Mouse (Mus musculus) intestine, embryonic 16.5 days (tissue): ENCODE measurements around the gene Lgsn. TPM values are rescaled to one million over a fixed set of nuclear protein-coding genes. Genes with fewer than 3 reads are reported as not detected.

ENCODE experiments used
- ATAC-seq: fragments of 200-750 bp; cut with Nextera tagmentation; 2 replicates; pipeline ENCODE4 v1.8.0; 2017; ENCODE audit warnings: moderate TSS enrichment, moderate library complexity
- H3K27ac ChIP-seq: fragments of 300-500 bp; sonication (generic); 2 replicates; pipeline ENCODE4 v1.5.1; 2014; ENCODE audit warnings: mild to moderate bottlenecking, low read length
- H3K27me3 ChIP-seq: fragments of 300-500 bp; sonication (generic); replicated peaks from 2 replicates; pipeline ENCODE4 v1.6.1; 2014; ENCODE audit warnings: low read length, control low read depth, mixed read lengths; ENCODE audit not compliant: control insufficient read depth, insufficient read depth
- H3K36me3 ChIP-seq: fragments of 300-500 bp; sonication (generic); 2 replicates; pipeline ENCODE4 v1.6.1; 2014; ENCODE audit warnings: low read length, control low read depth; ENCODE audit not compliant: control insufficient read depth, insufficient read depth
- H3K4me1 ChIP-seq: fragments of 300-500 bp; sonication (generic); 2 replicates; pipeline ENCODE4 v1.6.1; 2014; ENCODE audit warnings: low read length, control low read depth, mixed read lengths; ENCODE audit not compliant: control insufficient read depth, insufficient read depth
- H3K4me2 ChIP-seq: fragments of 300-500 bp; sonication (generic); 2 replicates; pipeline ENCODE4 v1.6.1; 2014; ENCODE audit warnings: low read depth, low read length, control low read depth
- H3K4me3 ChIP-seq: fragments of 300-500 bp; sonication (generic); 2 replicates; pipeline ENCODE4 v1.5.1; 2014; ENCODE audit warnings: mild to moderate bottlenecking, low read length
- H3K9ac ChIP-seq: fragments of 300-500 bp; sonication (generic); 2 replicates; pipeline ENCODE4 v1.6.1; 2014; ENCODE audit warnings: low read depth, low read length
- H3K9me3 ChIP-seq: fragments of 300-500 bp; sonication (generic); 2 replicates; pipeline ENCODE4 v1.6.1; 2016; ENCODE audit warnings: low read length, control low read depth; ENCODE audit not compliant: control insufficient read depth
- WGBS: fragments of 180-500 bp; shearing (Covaris S2); extraction: QIAGEN DNeasy Blood & Tissue Kit; methylation state at CpG from one replicate; pipeline ENCODE4 v1.1.7; 2014; 5-methylcytosine and 5-hydroxymethylcytosine counted together
- polyA plus RNA-seq: library from polyadenylated mRNA; unstranded; fragments of >200 nt; fragmentation: Nextera tagmentation; extraction: Ambion mirVana; gene quantifications from 2 replicates; pipeline ENCODE4 v1.2.1, GENCODE M21; 2015

The Lgsn gene
- polyA plus RNA-seq, 1 experiment from 2014 or later: not detected

DNA sequence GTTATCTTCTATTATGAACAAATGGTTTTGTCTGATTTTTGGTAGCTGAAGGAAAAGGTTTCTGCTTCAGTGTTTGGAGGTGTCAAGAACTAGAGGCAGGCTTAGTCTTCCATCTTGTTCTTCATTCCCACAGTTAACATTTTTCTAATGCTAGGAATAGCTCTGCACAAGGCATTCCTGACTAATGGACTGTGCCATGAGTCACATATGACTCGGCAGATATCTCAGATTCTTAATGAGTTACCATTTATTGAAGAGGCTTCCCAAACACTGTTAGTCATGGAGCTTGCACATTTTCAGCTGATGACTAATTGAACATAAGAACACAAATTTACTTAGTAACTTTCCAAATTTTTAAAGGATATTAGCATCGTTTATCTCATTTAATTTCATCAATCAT is 19.3 kb upstream of the Lgsn start:
- Histone ChIP-seq H3K27ac (no peak overlapping the region), H3K9me3 (no peaks in the 10 kb centered on the region), H3K4me2 (no peak overlapping the region), H3K9ac (no peak overlapping the region), H3K4me1 (0 out of 2 replicates have a peak, but pooled peaks cover 2% of the 10 kb centered on the region), H3K36me3 (no peaks in the 10 kb centered on the region), H3K27me3 (no peaks in the 10 kb centered on the region), H3K4me3 (no peak overlapping the region)
- WGBS: 71% methylated on average over 2 of the region's 2 CpGs
- no peak for ATAC-seq

DNA sequence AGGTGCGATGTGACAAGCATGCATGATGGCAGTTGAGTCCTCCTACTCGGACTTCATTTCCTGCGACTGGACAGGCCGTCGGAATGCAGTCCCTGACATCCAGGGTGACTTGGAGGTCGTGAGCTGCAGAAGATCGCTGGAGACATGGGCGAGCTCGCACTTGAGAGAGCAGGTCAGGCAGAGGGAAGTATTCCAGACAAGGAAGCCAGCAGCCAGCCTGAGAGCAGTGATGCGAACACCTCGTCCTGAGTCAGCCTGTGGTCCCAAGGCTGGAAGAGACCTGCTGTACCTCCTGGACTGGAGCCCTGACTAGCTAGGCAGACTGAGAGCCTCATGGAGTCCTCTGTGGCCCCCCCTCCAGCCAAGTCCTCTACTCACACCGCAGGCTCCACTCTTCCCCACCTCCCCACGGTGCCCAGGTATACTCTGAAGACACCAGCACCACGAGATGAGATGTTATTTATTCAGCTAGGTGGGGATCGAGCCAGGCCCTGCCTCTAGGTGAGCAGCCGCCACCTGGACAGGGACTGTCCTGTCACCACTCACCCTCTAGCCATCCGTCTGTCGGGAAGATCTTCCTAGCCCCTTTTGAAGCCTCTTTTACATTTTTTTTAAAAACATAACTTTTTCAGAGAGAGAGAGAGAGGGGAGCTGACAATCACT is 11.5 kb upstream of the Lgsn start:
- H3K27me3 ChIP-seq: no peaks in the 10 kb centered on the region
- H3K9ac ChIP-seq: no peak overlapping the region
- H3K9me3 ChIP-seq: no peaks in the 10 kb centered on the region
- H3K4me1 ChIP-seq: no peaks in the 10 kb centered on the region
- no peak overlapping the region for H3K4me3 ChIP-seq
- WGBS: 59% methylated on average over 18 of the region's 18 CpGs
- ATAC-seq: peak; percentile 70
- H3K4me2 ChIP-seq: no peak overlapping the region
- H3K36me3 ChIP-seq: no peaks in the 10 kb centered on the region
- H3K27ac ChIP-seq: no peak overlapping the region

DNA sequence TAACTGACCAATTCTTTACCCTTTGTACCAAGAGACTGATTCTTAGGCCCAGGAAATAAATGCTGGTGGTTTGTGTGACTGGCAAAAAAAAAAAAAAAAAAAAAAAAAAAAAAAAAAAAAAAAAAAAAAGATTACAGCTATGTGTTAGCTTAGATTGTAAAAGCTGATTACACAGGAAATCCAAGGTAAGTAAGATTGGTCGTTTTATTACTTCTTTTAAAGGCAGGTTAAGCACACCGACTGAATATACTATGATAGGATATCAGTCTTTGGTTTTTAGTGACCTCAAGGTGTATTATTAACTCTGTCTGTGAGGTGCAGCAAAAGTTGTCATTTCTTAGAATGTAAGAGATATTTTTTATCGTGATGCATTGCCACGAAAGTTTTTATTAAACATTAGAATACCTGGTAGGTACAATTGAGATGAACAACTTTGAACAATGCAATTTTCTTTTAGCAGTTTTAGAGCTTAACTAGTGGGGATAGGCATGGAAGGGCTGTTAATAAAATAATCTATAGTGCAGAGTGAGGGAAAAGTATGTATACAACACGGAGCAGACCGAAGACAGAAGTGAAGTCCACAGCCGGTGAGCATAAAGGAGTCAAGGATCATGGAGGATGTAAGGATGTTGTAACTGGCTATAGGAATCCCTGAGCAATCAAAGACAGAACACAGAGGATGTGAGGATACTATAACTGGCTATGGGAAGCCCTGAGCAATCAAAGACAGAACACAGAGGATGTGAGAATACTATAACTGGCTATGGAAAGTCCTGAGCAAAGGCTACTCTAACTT is 10.7 kb upstream of the Lgsn start:
- WGBS: 62% methylated on average over 7 of the region's 7 CpGs
- Histone ChIP-seq H3K9me3 (no peaks in the 10 kb centered on the region), H3K9ac (no peak overlapping the region), H3K4me1 (no peaks in the 10 kb centered on the region), H3K36me3 (no peaks in the 10 kb centered on the region), H3K27ac (no peak overlapping the region), H3K27me3 (no peaks in the 10 kb centered on the region), H3K4me2 (no peak overlapping the region), H3K4me3 (no peak overlapping the region)
- peak; percentile 87 for ATAC-seq

DNA sequence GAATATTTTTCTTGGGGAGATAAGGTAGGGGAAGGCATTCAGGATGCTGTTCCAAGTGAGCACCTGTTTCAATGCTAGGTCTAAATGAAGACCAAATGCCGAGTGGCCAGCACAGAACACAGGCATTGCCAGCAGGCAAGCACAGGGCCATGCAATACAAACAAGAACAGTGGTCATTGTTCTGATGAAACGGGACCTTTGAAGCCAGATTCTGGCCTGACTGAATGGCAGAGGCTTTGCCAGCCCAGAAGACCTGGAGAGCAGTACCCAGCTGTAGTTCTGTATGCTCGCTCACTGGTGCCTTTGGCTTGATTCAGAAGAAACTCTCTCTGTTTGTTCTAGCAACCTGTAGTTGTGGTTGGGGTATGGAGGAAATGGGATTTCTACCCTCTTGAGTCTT is 800 bp upstream of the Lgsn start:
- Histone ChIP-seq H3K9me3 (no peaks in the 10 kb centered on the region), H3K27me3 (no peaks in the 10 kb centered on the region), H3K4me2 (no peak overlapping the region), H3K36me3 (no peaks in the 10 kb centered on the region), H3K9ac (no peak overlapping the region), H3K4me1 (no peaks in the 10 kb centered on the region), H3K27ac (no peak overlapping the region), H3K4me3 (no peak overlapping the region)
- no peak for ATAC-seq
- WGBS: 77% methylated on average over 3 of the region's 3 CpGs

DNA sequence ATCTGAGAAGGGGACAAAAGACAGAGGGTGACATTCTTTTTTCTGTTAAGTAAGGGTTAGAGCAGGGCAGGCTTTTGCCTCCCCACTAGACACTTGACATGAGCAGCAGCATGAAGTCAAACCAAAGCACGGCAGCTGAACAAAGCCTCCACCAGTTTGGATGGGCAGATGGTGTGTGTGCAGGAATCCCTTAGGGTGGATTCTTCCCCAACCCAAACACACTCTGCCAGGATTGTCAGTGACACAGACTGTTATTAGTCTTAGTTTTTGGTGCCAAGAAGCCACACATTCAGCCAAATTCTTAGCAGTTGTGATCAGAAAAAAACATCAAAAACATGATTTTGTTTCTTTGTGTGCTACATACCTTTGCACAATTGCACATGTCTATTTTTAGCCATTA is 2.1 kb downstream of the Lgsn start:
- no peaks in the 10 kb centered on the region for H3K9me3 ChIP-seq
- WGBS: 50% methylated on average over 1 of the region's 1 CpGs
- no peak overlapping the region for H3K4me2 ChIP-seq
- H3K4me3 ChIP-seq: no peak overlapping the region
- H3K27ac ChIP-seq: no peak overlapping the region
- no peaks in the 10 kb centered on the region for H3K4me1 ChIP-seq
- H3K27me3 ChIP-seq: no peaks in the 10 kb centered on the region
- no peak overlapping the region for H3K9ac ChIP-seq
- no peaks in the 10 kb centered on the region for H3K36me3 ChIP-seq
- no peak for ATAC-seq

DNA sequence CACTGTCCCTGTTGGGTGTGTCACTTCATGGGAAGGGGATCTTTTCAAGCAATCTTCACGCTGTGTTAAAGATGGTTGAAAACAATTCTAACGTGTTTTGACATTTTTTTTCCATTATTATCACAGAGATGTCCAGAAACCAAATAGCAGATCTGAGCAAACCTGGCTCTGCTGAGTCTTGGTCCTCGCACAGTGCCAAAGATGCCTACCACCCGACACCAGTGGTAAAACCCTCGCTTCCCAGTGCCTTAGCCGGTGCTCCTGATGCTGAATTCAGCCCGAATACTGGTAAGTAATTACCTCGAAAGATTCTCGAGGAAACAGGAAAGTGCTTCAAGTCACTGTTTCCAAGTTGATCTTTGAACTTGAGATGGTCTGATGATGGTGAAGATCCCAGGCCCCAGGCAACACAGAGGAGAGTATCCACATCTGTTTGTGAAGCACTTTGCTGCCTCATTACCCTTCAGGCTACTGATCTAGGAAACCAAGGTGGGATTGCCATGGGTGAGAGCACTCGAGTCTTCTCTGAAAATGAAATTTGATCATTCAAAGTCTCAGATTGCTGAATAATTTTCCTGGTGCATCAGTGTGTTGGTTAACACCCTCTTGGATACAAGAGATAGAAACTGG is 14.2 kb downstream of the Lgsn start:
- Histone ChIP-seq H3K27ac (no peak overlapping the region), H3K4me2 (no peak overlapping the region), H3K27me3 (no peaks in the 10 kb centered on the region), H3K9ac (no peak overlapping the region), H3K36me3 (no peaks in the 10 kb centered on the region), H3K9me3 (no peaks in the 10 kb centered on the region), H3K4me1 (no peaks in the 10 kb centered on the region), H3K4me3 (no peak overlapping the region)
- 80% methylated on average over 10 of the region's 10 CpGs for WGBS
- ATAC-seq: no peak

DNA sequence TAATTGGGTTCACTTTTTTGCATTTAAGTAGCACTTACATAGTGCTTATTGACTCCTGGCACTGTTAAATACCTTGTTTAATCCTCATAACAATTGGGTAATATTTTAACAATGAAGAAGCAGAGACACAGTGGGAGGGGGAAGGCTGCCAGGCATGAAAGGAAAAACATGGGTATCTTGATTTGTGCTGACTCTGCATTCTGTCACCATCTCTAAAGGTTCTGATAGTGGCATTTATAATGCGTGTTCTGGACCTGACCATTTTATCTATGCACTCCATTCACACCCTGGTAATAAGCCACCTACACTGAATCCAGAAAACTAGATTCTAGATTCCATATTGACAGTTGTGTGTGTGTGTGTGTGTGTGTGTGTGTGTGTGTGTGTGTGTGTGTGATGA is 19.4 kb downstream of the Lgsn start:
- no peaks in the 10 kb centered on the region for H3K4me1 ChIP-seq
- H3K4me2 ChIP-seq: no peak overlapping the region
- WGBS: 87% methylated on average over 1 of the region's 1 CpGs
- H3K36me3 ChIP-seq: no peaks in the 10 kb centered on the region
- H3K27ac ChIP-seq: no peak overlapping the region
- no peaks in the 10 kb centered on the region for H3K27me3 ChIP-seq
- H3K9ac ChIP-seq: no peak overlapping the region
- ATAC-seq: no peak
- H3K4me3 ChIP-seq: no peak overlapping the region
- no peaks in the 10 kb centered on the region for H3K9me3 ChIP-seq

DNA sequence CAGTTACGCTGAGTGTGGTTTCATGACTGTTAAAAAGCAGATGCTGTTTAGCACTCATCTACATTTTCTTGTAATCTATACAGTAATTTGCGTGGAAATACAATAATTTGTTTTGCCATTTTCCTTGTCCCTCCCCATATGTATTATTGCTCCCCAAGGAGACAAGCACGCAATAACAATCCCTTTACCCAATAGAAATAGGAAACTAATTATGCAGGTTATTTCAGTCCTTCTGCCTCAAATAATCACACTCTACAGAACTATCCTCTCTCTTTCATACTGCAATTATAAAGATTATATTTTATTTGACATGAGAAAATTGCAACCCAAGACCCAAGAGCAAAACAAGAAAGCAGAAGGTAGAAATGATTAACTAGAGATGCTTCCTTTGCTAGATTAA is 20.8 kb downstream of the Lgsn start:
- Histone ChIP-seq H3K27ac (no peak overlapping the region), H3K4me2 (no peak overlapping the region), H3K9me3 (no peaks in the 10 kb centered on the region), H3K36me3 (no peaks in the 10 kb centered on the region), H3K9ac (no peak overlapping the region), H3K27me3 (no peaks in the 10 kb centered on the region), H3K4me1 (no peaks in the 10 kb centered on the region), H3K4me3 (no peak overlapping the region)
- ATAC-seq: no peak
- 84% methylated on average over 3 of the region's 3 CpGs for WGBS

DNA sequence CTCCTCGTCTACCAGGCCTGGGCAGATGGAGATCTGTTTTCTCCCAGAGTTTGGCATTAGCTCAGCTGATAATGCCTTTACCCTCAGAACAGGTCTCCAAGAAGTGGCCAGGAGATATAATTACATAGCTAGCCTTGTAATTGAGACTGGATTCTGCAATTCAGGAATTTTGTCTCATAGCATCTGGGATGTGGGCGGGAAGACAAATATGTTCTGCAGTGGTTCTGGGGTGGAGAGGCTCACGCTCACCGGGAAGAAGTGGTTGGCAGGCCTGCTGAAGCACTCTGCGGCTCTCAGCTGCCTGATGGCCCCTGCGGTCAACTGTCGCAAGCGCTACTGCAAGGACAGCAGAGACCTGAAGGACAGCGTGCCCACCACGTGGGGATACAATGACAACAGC is 27.6 kb downstream of the Lgsn start:
- Histone ChIP-seq H3K27me3 (no peaks in the 10 kb centered on the region), H3K9me3 (no peaks in the 10 kb centered on the region), H3K27ac (no peak overlapping the region), H3K9ac (no peak overlapping the region), H3K4me1 (no peaks in the 10 kb centered on the region), H3K4me2 (no peak overlapping the region), H3K36me3 (no peaks in the 10 kb centered on the region), H3K4me3 (no peak overlapping the region)
- 90% methylated on average over 10 of the region's 10 CpGs for WGBS
- no peak for ATAC-seq
